Mouse (Mus musculus) ES-Bruce4 (cell line): Measurements from ENCODE around the gene Clec16a.

Experiments
- EP300 ChIP-seq: IDR thresholded peaks from 2 replicates; pipeline ENCODE4 v1.6.1; 2011; ENCODE audit warnings: low read depth, low read length; ENCODE audit not compliant: insufficient read depth
- POLR2A ChIP-seq: IDR thresholded peaks from one replicate; pipeline ENCODE4 v1.8.1; 2011; ENCODE audit warnings: low read length; ENCODE audit not compliant: insufficient read depth

GRCm38 (mm10) chr16:10577548-10577947 lies 32.4 kb downstream of the Clec16a start:
- TF ChIP-seq EP300 (no peak), POLR2A (no peak)
